Mouse (Mus musculus) heart, embryonic 14.5 days (tissue): ENCODE measurements around the gene Gigyf1. TPM values are rescaled to one million over a fixed set of nuclear protein-coding genes. Genes with fewer than 3 reads are reported as not detected.

Experiments
- ATAC-seq: fragments of 200-750 bp; cut with Nextera tagmentation; 2 replicates; pipeline ENCODE4 v1.8.0; 2017; ENCODE audit warnings: low read depth, moderate TSS enrichment; ENCODE audit not compliant: insufficient number of reproducible peaks, insufficient read depth, low FRiP score
- H3K27ac ChIP-seq, 2 experiments: fragments of 200-500 bp in 1 of 2; fragments of 300-500 bp in 1 of 2; sonication (generic) in 1 of 2; replicated peaks in 1 of 2; 2 replicates each; pipeline ENCODE4 v1.5.1; 2012 to 2014; ENCODE audit warnings: low read depth in 2 of 2, low read length in 2 of 2, control low read depth in 1 of 2, mild to moderate bottlenecking in 1 of 2, mixed read lengths in 1 of 2; ENCODE audit not compliant: control insufficient read depth in 1 of 2, insufficient read depth in 1 of 2
- H3K27me3 ChIP-seq: fragments of 300-500 bp; sonication (generic); 2 replicates; pipeline ENCODE4 v1.6.1; 2014; ENCODE audit warnings: mild to moderate bottlenecking, low read length, control low read depth; ENCODE audit not compliant: control insufficient read depth, insufficient read depth
- H3K36me3 ChIP-seq: fragments of 300-500 bp; sonication (generic); 2 replicates; pipeline ENCODE4 v1.6.1; 2014; ENCODE audit warnings: mild to moderate bottlenecking, control low read depth, low read length, mixed read lengths; ENCODE audit not compliant: control insufficient read depth, insufficient read depth
- H3K4me1 ChIP-seq, 2 experiments: fragments of 200-500 bp in 1 of 2; fragments of 300-500 bp in 1 of 2; sonication (generic) in 1 of 2; 2 replicates each; pipeline ENCODE4 v1.6.1; 2012 to 2014; ENCODE audit warnings: low read length in 2 of 2, control low read depth in 1 of 2, mixed read lengths in 1 of 2; ENCODE audit not compliant: control insufficient read depth in 2 of 2, insufficient read depth in 2 of 2
- H3K4me2 ChIP-seq: fragments of 300-500 bp; sonication (generic); 2 replicates; pipeline ENCODE4 v1.6.1; 2014; ENCODE audit warnings: mild to moderate bottlenecking, low read length
- H3K4me3 ChIP-seq, 2 experiments: fragments of 200-500 bp in 1 of 2; fragments of 300-500 bp in 1 of 2; sonication (generic) in 1 of 2; 2 replicates each; pipeline ENCODE4 v1.5.1; 2012 to 2014; ENCODE audit warnings: low read length in 2 of 2, mild to moderate bottlenecking in 2 of 2, control low read depth in 1 of 2, low read depth in 1 of 2, moderate library complexity in 1 of 2; ENCODE audit not compliant: control insufficient read depth in 1 of 2, insufficient read depth in 1 of 2
- H3K9ac ChIP-seq: fragments of 300-500 bp; sonication (generic); 2 replicates; pipeline ENCODE4 v1.6.1; 2014; ENCODE audit warnings: mild to moderate bottlenecking, low read length
- H3K9me3 ChIP-seq: fragments of 300-500 bp; sonication (generic); 2 replicates; pipeline ENCODE4 v1.6.1; 2016; ENCODE audit warnings: low read length, control low read depth; ENCODE audit not compliant: control insufficient read depth
- WGBS: fragments of 180-500 bp; shearing (Covaris S2); extraction: QIAGEN DNeasy Blood & Tissue Kit; methylation state at CpG from one replicate; pipeline ENCODE4 v1.1.7; 2014; 5-methylcytosine and 5-hydroxymethylcytosine counted together
- microRNA-seq: library from miRNA; unstranded; fragments of <30 nt; microRNA quantifications from one replicate; pipeline ENCODE4, GENCODE M21; 2016
- polyA plus RNA-seq: library from polyadenylated mRNA; unstranded; fragments of >200 nt; fragmentation: Nextera tagmentation; extraction: Ambion mirVana; gene quantifications from 2 replicates; pipeline ENCODE4 v1.2.1, GENCODE M21; 2014

The Gigyf1 gene
- polyA plus RNA-seq, 1 experiment from 2014 or later = 9.6 TPM

- Histone ChIP-seq H3K27ac (no peak overlapping the region), H3K4me3 (no peak overlapping the region), H3K4me1 (0 out of 4 replicates have a peak, but pooled peaks cover 0 to under 1% of the 10 kb centered on the region in 2 experiments), H3K27me3 (no peaks in the 10 kb centered on the region), H3K36me3 (no peaks in the 10 kb centered on the region), H3K4me2 (no peak overlapping the region), H3K9ac (no peak overlapping the region), H3K9me3 (no peaks in the 10 kb centered on the region)
- 56% methylated on average over 12 of the region's 12 CpGs for WGBS
- ATAC-seq = no peak
Measured at GRCm38 (mm10) chr5:137569031-137569430, 50.7 kb downstream of the Gigyf1 start.

GRCm38 (mm10) chr5:137569665-137570064 is 51.3 kb downstream of the Gigyf1 start, which contains the start of gene Tfr2:
Tfr2 (plus strand) TSS chr5:137569840.
- Histone ChIP-seq H3K36me3 (no peaks in the 10 kb centered on the region), H3K27ac (no peak within 1 kb of the TSS), H3K27me3 (0 out of 2 replicates have a peak, but pooled peaks cover 6% of the 10 kb centered on the region), H3K9ac (no peak within 1 kb of the TSS), H3K4me2 (no peak within 1 kb of the TSS), H3K4me3 (no peak within 1 kb of the TSS), H3K9me3 (no peaks in the 10 kb centered on the region), H3K4me1 (peaks cover 2 to 6% of the 10 kb centered on the region in 2 experiments; a peak in 2 of 4 replicates)
- ATAC-seq = no peak
- 21% methylated on average over 9 of the region's 9 CpGs for WGBS

GRCm38 (mm10) chr5:137570181-137570580 is 51.8 kb downstream of the Gigyf1 start:
- Histone ChIP-seq H3K27ac (no peak overlapping the region), H3K9ac (no peak overlapping the region), H3K4me2 (no peak overlapping the region), H3K9me3 (no peaks in the 10 kb centered on the region), H3K4me1 (peaks cover 2 to 8% of the 10 kb centered on the region in 2 experiments; a peak in 2 of 4 replicates), H3K27me3 (peaks cover 9% of the 10 kb centered on the region; the same call in 1 of the 2 replicates), H3K4me3 (no peak overlapping the region), H3K36me3 (no peaks in the 10 kb centered on the region)
- 40% methylated on average over 7 of the region's 7 CpGs for WGBS
- ATAC-seq = no peak

GRCm38 (mm10) chr5:137570691-137571586 is 52.6 kb downstream of the Gigyf1 start:
- peak; percentile 14; the same call in 1 of the 2 replicates for ATAC-seq
- Histone ChIP-seq H3K27ac (no peak overlapping the region), H3K27me3 (peaks cover 9% of the 10 kb centered on the region; the same call in 1 of the 2 replicates), H3K4me3 (no peak overlapping the region), H3K4me2 (no peak overlapping the region), H3K9me3 (no peaks in the 10 kb centered on the region), H3K4me1 (peaks cover 2 to 8% of the 10 kb centered on the region in 2 experiments; a peak in 2 of 4 replicates), H3K9ac (no peak overlapping the region), H3K36me3 (no peaks in the 10 kb centered on the region)
- 74% methylated on average over 17 of the region's 17 CpGs for WGBS

GRCm38 (mm10) chr5:137574470-137574901 is 56.1 kb downstream of the Gigyf1 start:
- Histone ChIP-seq H3K9ac (peak overlapping the region; percentile 51), H3K4me3 (peak overlapping the region; percentile 31), H3K4me1 (peaks cover 2 to 8% of the 10 kb centered on the region in 2 experiments; a peak in 2 of 4 replicates), H3K9me3 (no peaks in the 10 kb centered on the region), H3K36me3 (no peaks in the 10 kb centered on the region), H3K4me2 (peak overlapping the region; percentile 65), H3K27me3 (peaks cover 9% of the 10 kb centered on the region; the same call in 1 of the 2 replicates), H3K27ac (no peak overlapping the region)
- no peak for ATAC-seq
- WGBS = 6% methylated on average over 27 of the region's 27 CpGs

Small RNAs within 50 kb of the gene (microRNA-seq; reads per million reads assigned to microRNA genes)
- not detected for gene Mir6418

Other genes starting within 250 kb of the Gigyf1 start
- gene Ache, start 231.0 kb upstream of the Gigyf1 start, polyA plus RNA-seq = 11.2 and 12.5 TPM in 2 replicates
- gene Ufsp1, start 223.9 kb upstream of the Gigyf1 start, polyA plus RNA-seq = 7.1 and 7.4 TPM in 2 replicates
- gene Srrt, start 210.9 kb upstream of the Gigyf1 start, polyA plus RNA-seq = 58.6 and 69.9 TPM in 2 replicates
- gene Trip6, start 204.1 kb upstream of the Gigyf1 start, polyA plus RNA-seq = 32.3 and 38.9 TPM in 2 replicates
- 5.3 and 5.7 TPM in 2 replicates for gene Slc12a9, start 185.0 kb upstream of the Gigyf1 start, polyA plus RNA-seq
- 38.2 and 40.5 TPM in 2 replicates for gene Ephb4, start 168.4 kb upstream of the Gigyf1 start, polyA plus RNA-seq
- gene Zan, start 41.5 kb upstream of the Gigyf1 start, polyA plus RNA-seq = 0.11 and 0.16 TPM in 2 replicates
- gene Pop7, start 16.0 kb upstream of the Gigyf1 start, polyA plus RNA-seq = 44.3 and 49.8 TPM in 2 replicates
- not detected in 2 replicates for gene Epo, start 14.7 kb downstream of the Gigyf1 start, polyA plus RNA-seq
- gene Gnb2, start 15.0 kb downstream of the Gigyf1 start, polyA plus RNA-seq = 296 and 340 TPM in 2 replicates
- 0.31 TPM in 1 of 2 replicates, not detected in the other for gene Actl6b, start 35.0 kb downstream of the Gigyf1 start, polyA plus RNA-seq
- gene Tfr2, start 51.3 kb downstream of the Gigyf1 start, polyA plus RNA-seq = 0.11 and 0.20 TPM in 2 replicates
- 22.7 and 23.1 TPM in 2 replicates for gene Mospd3, start 82.5 kb downstream of the Gigyf1 start, polyA plus RNA-seq
- gene Pcolce, start 95.2 kb downstream of the Gigyf1 start, polyA plus RNA-seq = 121 and 123 TPM in 2 replicates
- 0.20 TPM in 1 of 2 replicates, not detected in the other for gene Fbxo24, start 110.5 kb downstream of the Gigyf1 start, polyA plus RNA-seq
- 22.7 and 23.9 TPM in 2 replicates for gene Lrch4, start 110.6 kb downstream of the Gigyf1 start, polyA plus RNA-seq
- gene Gm20605, start 110.6 kb downstream of the Gigyf1 start, polyA plus RNA-seq = 5.2 and 5.6 TPM in 2 replicates
- 4.3 and 4.6 TPM in 2 replicates for gene Sap25, start 122.8 kb downstream of the Gigyf1 start, polyA plus RNA-seq
- gene Irs3, start 127.2 kb downstream of the Gigyf1 start, polyA plus RNA-seq = 0.11 TPM in 2 replicates
- 10.7 and 12.1 TPM in 2 replicates for gene Agfg2, start 166.2 kb downstream of the Gigyf1 start, polyA plus RNA-seq
- 0.57 and 1.00 TPM in 2 replicates for gene Nyap1, start 223.1 kb downstream of the Gigyf1 start, polyA plus RNA-seq
- 144 and 147 TPM in 2 replicates for gene Tsc22d4, start 227.2 kb downstream of the Gigyf1 start, polyA plus RNA-seq